Mouse (Mus musculus) megakaryocyte, embryonic 14.5 days (primary cell): ENCODE measurements around the gene N4bp2l2.

Experiments
- FLI1 ChIP-seq: IDR thresholded peaks from 2 replicates; pipeline ENCODE4 v1.6.1; 2012; ENCODE audit warnings: low read length, inconsistent platforms, mixed read lengths
- GATA1 ChIP-seq: IDR thresholded peaks from 3 replicates; pipeline ENCODE4 v1.6.1; 2012; ENCODE audit warnings: mixed read lengths, low read length, inconsistent platforms, borderline replicate concordance

- TF ChIP-seq GATA1 (no peak), FLI1 (no peak)
These were observed 72.0 kb downstream of the N4bp2l2 start for GRCm38 (mm10) chr5:150593756-150594648.
